Mouse (Mus musculus) G1E (cell line): Measurements from ENCODE around the gene Stard3.

Experiments
- CTCF ChIP-seq: IDR thresholded peaks from 2 replicates; pipeline ENCODE4 v1.5.1; 2012; ENCODE audit warnings: low read depth, low read length, inconsistent platforms, mixed read lengths
- GATA1 ChIP-seq: IDR thresholded peaks from 2 replicates; pipeline ENCODE4 v1.6.1; 2012; ENCODE audit warnings: borderline replicate concordance, low read length, inconsistent platforms, mixed read lengths
- POLR2AphosphoS5 ChIP-seq: IDR thresholded peaks from 2 replicates; pipeline ENCODE4 v1.6.1; 2012; ENCODE audit warnings: low read depth, low read length, inconsistent platforms; ENCODE audit not compliant: insufficient replicate concordance
- TAL1 ChIP-seq: conservative IDR thresholded peaks from 2 replicates; pipeline ENCODE4 v1.6.1; 2012; ENCODE audit warnings: low read depth, low read length, inconsistent platforms, mixed read lengths

- TF ChIP-seq CTCF = no peak
- no peak for TF ChIP-seq POLR2AphosphoS5
- no peak for TF ChIP-seq TAL1
- TF ChIP-seq GATA1 = no peak
These were observed 21.7 kb upstream of the Stard3 start for GRCm38 (mm10) chr11:98336245-98337107.
